Mouse (Mus musculus): ENCODE data around the gene Znhit6.

The Znhit6 gene

DNA sequence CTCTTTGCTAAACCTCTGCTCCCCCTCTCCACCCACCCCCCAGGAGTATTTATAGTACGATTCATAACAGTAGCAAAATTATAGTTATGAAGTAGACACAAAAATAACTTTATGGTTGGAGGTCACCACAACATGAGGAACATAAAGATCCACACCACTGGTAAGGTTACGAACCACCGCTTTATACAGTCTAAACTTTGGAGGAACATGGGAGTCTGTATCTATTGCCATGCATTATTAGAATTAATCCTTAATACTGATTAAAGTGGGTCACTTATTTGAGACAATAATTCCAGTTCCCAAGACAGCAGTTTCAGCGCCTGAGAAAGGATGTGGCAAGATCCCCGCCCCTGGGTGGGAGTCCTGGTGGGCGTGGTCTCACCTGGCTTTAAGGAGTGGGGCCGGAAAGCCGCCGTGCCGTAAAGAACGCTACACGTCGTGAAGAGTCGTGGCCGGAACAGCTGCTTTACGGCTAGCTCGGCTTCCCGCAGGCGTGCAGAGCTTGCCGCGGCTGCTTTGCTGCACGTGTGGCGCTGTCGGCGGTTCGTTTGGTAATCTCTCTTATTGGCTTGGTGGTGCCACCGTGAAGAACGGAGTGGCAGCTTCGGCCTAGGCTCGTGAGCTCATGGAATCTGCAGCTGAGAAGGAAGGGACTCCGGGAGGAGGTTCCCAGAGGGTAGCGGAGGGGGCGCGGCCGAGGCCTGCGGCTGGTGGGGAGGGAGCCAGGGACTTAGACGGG is at the start of gene Znhit6:
Znhit6 (plus strand) TSS at position 463 of the 739 bp plus-strand sequence.
- peak; percentile 89 for DNase-seq (ENCODE audit: low spot score)

- DNase-seq (ENCODE audit: low spot score), result no peak
Measured at GRCm38 (mm10) chr3:145537870-145538269, 38.1 kb upstream of the Znhit6 start.

DNA sequence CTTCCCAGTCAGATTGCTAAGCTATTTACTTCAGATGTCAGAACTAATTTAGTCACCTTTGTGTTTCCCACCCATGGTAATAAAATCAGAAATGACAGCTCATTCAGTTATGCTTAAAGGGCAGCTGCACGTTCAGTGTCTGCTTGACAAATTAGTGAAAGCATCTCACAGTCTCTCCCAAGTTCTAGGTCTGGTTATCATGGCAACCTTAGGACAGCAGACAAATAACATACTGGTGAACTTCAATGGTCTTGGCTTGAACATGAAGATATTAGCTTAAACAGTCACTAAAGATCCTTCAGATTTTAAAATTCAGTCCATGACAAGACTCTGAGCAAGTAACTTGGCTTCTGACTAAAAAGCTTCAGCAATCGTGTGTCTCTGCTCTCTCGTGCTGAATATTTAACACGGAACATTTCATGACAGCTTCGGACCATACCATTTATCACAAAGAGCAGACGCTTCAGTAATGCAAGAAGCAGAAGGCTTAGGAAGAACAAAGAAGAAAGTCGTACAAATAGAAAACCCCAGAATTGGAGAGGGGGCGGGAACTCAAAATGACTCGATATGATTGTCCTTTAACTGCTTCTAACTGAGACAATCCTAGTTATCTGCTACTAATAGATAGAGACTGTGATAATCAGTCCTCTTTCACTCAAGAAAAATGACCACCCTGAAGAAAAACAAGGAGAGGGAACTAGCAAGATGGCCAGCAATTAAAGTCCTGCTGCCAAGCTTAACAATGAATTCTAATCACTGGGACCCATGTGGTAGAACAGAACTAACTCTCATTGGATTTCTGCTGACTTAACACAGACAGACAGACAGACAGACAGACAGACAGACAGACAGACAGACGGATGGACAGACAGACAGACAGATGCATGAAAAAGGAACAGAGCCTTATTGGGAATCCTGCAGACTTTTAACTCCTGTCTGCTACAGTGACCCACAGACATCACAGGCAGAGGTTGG is 27.3 kb upstream of the Znhit6 start:
- no peak for DNase-seq (ENCODE audit: low spot score)

- DNase-seq (ENCODE audit: low spot score), result no peak
Measured at GRCm38 (mm10) chr3:145550216-145550615, 25.8 kb upstream of the Znhit6 start.

DNA sequence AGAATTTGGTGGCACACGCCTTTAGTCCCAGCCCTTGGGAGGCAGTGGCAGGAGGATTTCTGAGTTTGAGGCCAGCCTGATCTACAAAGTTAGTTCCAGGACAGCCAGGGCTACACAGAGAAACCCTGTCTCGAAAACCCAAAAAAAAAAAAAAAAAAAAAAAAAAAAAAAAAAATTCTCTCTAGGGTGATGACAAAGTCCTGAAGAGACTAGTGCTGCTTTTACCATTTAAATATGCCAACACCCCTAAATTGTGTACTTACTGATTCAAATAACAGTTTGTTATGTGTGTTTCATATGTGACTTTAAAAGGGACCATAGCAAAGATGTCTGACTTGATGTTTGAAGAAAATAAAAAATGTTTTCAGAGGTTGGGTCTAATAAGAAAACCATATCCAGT is 21.6 kb upstream of the Znhit6 start:
- no peak for DNase-seq (ENCODE audit: low spot score)

- DNase-seq (ENCODE audit: low spot score), result no peak
Measured at GRCm38 (mm10) chr3:145556206-145556605, 19.8 kb upstream of the Znhit6 start.

- no peak for DNase-seq (ENCODE audit: low spot score)
Measured at GRCm38 (mm10) chr3:145559675-145560074, 16.3 kb upstream of the Znhit6 start.

DNA sequence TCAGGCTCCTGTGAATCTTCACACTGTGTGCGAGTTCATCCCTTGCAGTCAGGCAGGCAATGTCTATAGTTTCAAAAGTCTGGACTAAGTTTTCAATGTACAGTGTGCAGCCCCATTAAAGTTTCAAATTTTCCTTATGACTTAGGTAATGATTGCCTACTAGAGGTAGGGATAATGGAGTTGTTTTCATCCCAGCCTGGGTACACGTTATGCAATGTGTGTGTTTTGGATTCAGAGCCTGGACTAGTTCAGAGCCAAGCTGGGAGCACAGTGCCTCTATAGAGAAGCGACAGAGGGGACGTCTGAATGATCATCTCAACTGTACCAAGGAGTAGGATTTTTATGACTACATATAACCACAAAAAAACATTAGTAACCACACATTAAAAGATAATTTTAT is 15.9 kb upstream of the Znhit6 start:
- DNase-seq (ENCODE audit: low spot score), result no peak

DNA sequence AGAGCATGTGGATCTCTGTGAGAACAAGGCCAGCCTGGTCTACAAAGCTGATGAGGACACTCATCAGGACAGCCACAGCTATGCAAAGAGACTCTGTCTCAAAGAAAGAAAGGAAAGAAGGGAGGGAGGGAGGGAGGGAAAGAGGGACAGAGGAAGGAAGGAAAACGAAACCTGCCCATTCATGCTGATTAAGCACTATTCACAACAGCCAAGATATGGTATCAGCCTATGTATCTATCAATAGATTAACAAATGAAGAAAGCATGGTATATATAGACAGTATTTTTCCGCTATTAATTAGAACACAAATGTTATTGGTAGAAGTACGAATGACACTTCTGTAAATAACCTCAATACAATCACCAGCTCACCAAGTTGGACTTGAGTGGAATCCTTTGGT is 1.5 kb upstream of the Znhit6 start:
- no peak for DNase-seq (ENCODE audit: low spot score)

GRCm38 (mm10) chr3:145575340-145575739 is 665 bp upstream of the Znhit6 start:
- DNase-seq (ENCODE audit: low spot score), result no peak

DNA sequence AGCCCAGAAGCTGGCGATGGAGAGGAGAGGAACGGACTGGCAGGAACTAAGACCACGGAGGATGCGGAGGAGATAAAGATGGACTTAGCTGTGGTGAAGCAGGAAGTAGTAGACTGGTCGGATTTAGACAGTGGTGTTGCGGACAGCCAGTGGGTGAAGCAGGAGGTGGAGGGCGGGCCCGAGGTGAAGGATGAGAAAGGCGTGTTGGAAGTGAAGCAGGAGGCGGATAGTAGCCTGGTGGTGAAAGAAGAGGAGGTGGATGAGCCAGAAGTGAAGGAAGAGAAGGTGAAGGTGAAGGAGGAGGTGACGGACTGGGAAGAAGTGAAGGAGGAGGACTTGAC is 447 bp downstream of the Znhit6 start:
- DNase-seq (ENCODE audit: low spot score), result no peak

GRCm38 (mm10) chr3:145576876-145577275 is 871 bp downstream of the Znhit6 start:
- no peak for DNase-seq (ENCODE audit: low spot score)

GRCm38 (mm10) chr3:145583043-145583442 is 7.0 kb downstream of the Znhit6 start:
- DNase-seq (ENCODE audit: low spot score), result no peak

DNA sequence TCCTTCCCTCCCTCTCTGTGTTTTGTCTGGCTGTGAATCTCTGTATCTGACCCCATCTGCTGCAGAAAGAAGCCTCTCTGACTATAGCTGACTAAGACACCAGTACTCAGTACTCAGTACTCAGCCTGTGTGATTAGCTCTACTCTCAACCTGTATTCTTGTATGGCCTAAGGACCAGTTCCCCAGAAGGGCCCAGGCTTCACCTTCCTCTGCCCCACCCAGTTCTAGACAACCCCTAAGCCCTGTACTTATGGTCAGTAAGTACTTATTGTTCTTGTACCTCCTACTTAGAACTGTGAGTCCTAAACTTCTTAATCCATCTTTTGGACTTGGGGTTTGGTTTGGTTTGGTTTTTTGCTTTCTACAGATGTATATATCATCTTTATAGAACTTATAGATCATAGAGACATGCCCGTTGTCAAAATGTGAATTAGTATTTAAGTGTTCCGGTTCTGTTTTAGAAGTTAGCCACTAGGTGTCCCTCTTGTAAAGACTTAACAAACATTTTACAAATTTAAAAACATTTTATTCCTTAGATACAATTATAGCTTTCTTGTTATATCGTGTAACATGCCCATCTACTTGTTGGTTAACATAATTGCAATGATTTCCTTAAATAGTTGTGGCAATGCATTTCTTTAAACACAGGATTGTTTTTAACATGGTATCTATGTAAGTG is 7.7 kb downstream of the Znhit6 start:
- no peak for DNase-seq (ENCODE audit: low spot score)

- DNase-seq (ENCODE audit: low spot score), result no peak
Measured at GRCm38 (mm10) chr3:145590562-145590961, 14.6 kb downstream of the Znhit6 start.

- DNase-seq (ENCODE audit: low spot score), result no peak
Measured at GRCm38 (mm10) chr3:145591841-145592542, 16.0 kb downstream of the Znhit6 start.

- no peak for DNase-seq (ENCODE audit: low spot score)
Measured at GRCm38 (mm10) chr3:145595354-145595753, 19.3 kb downstream of the Znhit6 start.

DNA sequence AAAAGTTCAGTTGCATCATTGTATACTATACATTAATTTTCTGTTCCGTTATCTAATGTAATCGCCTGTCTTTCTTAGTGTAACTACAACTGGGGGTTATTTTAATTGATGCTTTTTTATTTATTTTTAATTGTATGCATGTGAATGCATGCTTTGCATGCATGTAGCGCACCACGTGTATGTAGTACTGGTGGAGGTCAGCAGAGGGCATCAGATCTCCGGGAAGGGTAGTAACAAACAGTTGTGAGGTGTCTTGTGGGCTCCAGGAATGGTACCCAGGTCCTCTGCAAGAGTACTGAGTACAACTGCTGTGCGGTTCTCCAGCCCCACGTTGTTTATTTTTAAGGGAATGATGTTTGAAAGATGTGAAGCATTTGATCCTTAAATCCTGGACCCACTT is 23.1 kb downstream of the Znhit6 start:
- no peak for DNase-seq (ENCODE audit: low spot score)

DNA sequence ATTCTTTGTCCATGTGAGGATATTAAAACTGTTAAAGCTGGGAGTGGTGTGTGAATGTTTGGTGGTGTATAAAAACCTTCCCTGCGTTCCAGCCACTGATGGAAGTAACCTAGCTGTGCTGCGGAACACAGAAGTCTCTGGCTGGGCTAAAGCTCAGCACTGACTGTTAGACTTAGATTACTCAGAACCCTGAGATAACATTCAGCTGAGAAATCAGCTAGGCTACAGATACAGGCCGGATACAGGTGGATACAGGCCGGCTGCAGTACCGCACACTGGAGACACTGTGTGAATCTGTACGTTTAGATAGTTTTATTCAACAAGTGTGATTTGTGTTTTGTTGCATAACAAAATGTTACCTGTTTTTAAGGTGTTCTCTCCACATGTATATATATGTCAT is 24.8 kb downstream of the Znhit6 start:
- DNase-seq (ENCODE audit: low spot score), result no peak

GRCm38 (mm10) chr3:145601345-145601744 is 25.3 kb downstream of the Znhit6 start:
- no peak for DNase-seq (ENCODE audit: low spot score)

DNA sequence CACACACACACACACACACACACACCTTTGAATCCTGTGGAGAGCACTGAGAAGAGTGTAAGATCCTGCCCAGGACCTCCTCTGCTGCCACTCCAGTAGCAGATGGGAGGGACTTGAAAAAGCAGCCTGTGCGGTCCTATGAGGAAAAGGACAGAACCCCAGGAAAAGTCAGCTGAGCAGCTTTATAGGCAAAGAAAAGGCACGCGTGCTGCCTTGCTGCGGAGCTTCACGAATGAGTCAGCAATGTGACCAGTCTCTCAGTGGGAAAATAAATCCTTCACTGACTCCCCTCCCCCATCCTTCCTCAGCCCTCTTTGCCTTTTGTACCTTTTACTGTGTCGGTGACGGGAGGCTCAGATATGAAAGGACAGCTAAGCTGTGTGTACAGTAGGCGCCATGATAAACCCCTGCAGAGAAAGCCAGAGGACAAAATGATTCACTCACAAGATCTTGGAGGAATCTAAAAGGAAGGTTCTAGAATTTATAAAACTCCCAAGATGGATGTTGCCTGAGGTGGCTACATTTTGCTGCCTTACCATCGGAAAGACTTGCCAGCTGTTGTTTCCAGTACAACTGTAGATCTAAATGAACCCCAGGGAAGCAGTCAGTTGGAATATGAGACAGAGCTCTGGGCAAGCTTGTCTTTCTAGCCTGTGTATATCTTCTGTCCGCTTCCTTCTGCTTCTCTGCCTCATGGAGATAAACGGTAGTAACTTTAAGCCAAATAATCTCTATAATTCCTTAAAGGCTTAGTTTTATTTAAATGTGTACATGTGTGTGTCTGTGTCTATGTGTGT is 26.6 kb downstream of the Znhit6 start:
- DNase-seq (ENCODE audit: low spot score), result peak; percentile 12

Data from urinary bladder, postnatal 25 days (tissue).